Mouse (Mus musculus): ENCODE results near the gene Tert. TPM values are rescaled to one million over a fixed set of nuclear protein-coding genes. Genes with fewer than 3 reads are reported as not detected.

Tert gene
- under 1 TPM in 1 of 2 experiments, not detected in 1; 0.05 TPM for polyA plus RNA-seq (2012; fragmentation: generic; extraction: Trizol)

GRCm38 (mm10) chr13:73626745-73627549 is at the start of gene Tert:
TSS of gene Tert (plus strand) at chr13:73626911.

GRCm38 (mm10) chr13:73603522-73604155 is 23.1 kb upstream of the Tert start, which contains the start of gene Clptm1l:
TSS of gene Clptm1l (plus strand) at chr13:73604006.

GRCm38 (mm10) chr13:73677853-73678252 is 51.1 kb downstream of the Tert start, which contains the start of gene Slc6a18:
TSS of gene Slc6a18 (minus strand) at chr13:73678023.

Other genes starting within 250 kb of the Tert start
- 10 to 100 TPM in 1 of 2 experiments, 1 to 10 TPM in 1; 9.9 to 17.4 TPM for gene Lpcat1, start 159.7 kb upstream of the Tert start, polyA plus RNA-seq (2012; fragmentation: generic; extraction: Trizol)
- gene Slc6a3, start 90.2 kb upstream of the Tert start, polyA plus RNA-seq (2012; fragmentation: generic; extraction: Trizol) = not detected
- gene Clptm1l, start 22.9 kb upstream of the Tert start, polyA plus RNA-seq (2012; fragmentation: generic; extraction: Trizol) = 100 to 1,000 TPM; 115 to 134 TPM
- not detected for gene Slc6a18, start 51.1 kb downstream of the Tert start, polyA plus RNA-seq (2012; fragmentation: generic; extraction: Trizol)
- gene Slc6a19, start 78.0 kb downstream of the Tert start, polyA plus RNA-seq (2012; fragmentation: generic; extraction: Trizol) = under 1 TPM; 0.01 to 0.05 TPM
- 10 to 100 TPM in 1 of 2 experiments, 1 to 10 TPM in 1; 3.0 to 27.0 TPM for gene Slc12a7, start 106.2 kb downstream of the Tert start, polyA plus RNA-seq (2012; fragmentation: generic; extraction: Trizol)
- gene Nkd2, start 220.7 kb downstream of the Tert start, polyA plus RNA-seq (2012; fragmentation: generic; extraction: Trizol) = under 1 TPM; 0.02 TPM